Mouse (Mus musculus): ENCODE results near the gene Chil1. TPM values are rescaled to one million over a fixed set of nuclear protein-coding genes. Genes with fewer than 3 reads are reported as not detected.

Gene Chil1
- total RNA-seq, 2 experiments from 2014 or later, result 0.53 to 0.55 TPM

DNA sequence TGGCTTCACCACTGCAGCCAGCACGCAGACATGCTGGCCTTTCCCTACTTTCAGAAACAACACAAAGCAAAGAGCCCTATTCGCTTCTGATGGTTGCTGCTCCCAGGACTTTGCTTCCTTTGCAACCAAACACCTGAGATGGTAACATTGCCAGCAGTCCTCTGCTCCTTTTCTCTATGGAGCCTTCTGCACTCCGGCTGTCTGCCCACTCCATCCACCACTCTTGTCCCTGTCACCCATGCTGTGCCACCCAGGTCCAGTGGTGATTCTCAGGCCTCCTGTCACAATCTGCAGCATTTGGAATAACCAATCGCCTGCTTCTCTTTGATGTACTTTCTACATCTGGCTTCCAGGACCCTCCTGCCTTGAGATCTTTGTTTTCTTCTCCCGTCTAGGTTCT is 43.4 kb downstream of the Chil1 start:
- no peak for DNase-seq
- intact Hi-C loops (cut with DNase I), result no loop called here

DNA sequence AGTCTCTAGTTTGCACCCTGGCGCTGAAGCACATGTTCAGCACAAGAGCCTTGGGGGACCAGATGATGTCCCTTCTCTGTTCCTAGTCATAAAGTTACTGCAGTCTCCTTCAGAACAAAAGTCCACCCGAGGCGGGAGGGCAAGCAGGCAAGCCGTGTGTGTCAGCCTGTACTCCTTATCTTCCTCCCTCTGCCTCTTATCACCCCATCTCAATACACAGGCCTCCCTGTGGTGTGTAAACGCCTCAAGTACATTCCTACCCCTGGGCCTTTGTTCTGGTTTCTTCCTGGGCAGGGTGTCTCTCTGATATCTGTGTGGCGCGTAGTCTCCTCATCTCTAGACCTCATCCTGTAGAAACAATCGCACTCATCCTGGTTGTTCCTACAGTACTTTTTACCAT is 44.8 kb downstream of the Chil1 start:
- intact Hi-C loops (cut with DNase I), result no loop called here
- no peak for DNase-seq

DNA sequence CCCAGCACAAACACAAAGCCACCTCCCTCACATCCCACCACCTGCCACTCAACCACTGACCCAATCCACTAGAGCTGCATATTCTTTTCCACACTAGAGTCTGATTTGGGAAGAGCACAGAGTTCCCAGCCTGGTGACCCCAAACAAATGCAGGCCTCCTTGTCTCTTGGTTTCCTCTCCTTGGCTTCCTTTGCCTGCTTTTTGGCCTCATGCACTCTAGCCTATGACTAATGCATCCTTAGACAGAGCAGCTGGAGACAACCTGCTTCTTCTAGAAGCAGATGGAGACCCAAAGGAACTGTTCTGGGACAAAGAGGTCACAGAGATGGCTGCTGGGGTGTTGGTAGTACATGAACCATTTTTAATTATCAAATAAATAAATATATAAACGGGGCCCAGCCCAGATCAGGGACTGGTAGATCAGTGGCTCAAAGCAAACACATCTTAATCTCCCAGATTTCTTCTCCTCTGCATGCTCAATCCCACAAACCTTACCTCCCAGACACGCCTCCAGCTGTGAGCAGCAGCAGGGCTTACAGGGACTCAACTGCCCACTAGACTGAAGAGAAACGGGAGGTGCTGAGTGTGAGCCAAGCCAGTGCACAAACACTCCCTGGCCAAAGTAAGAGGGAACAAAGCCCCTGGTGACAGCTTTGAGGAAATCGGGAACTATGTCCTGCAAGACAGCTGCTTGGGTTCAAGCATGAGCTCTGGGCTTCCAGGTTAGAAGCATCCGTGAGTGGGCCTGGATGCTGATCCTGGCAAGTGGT is 48.0 kb downstream of the Chil1 start:
- intact Hi-C loops (cut with DNase I), result no loop called here
- DNase-seq, result peak; percentile 54 to 64

DNA sequence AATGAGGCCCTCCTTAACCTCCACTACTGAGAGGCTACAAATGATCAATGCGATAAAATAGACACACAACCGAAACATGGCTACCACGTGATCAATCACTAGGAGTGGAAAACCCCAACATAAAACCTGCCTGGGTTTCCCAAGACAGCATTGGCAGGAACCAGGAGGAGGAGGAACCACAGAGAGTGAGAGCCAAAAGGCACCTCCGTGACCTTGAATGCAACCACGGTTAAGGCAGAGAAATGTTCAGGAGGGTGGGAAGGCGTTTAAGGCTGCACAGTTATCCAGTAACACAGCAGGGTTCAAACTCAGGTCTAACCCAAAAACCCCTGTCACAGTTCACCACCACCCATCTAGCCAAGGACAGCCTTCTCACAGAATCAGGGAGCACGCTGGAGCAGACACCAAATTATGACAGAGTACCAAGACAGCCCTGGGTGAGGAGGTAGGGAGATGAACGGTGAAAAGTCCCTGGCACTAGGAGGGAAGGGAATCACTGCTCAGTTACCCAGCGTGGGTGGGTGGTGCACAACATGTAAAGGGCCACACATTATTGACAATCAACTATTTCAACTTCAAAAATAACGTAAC is 48.8 kb downstream of the Chil1 start:
- peak; percentile 24 to 41 for DNase-seq
- intact Hi-C loops (cut with DNase I), result no loop called here

DNA sequence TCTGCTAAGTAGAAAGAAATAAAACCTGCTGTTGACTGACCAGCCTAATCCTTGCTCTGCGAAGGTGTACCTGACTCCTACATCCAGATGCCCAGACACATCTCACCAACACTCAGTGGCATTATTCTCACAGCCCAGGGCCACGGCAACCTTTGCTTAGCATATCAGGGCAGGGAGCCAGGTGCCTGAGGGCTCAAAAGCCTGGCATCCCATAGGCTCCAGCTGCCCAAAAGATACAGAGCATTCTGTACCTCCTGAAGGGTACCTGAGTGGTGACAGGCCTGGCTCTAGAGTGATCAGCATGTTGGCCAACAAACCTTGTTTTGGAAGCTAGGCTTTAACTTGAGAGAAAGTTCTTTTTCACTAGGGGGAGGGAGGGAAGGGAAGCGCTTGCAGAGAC is 49.3 kb downstream of the Chil1 start:
- intact Hi-C loops (cut with DNase I), result no loop called here

DNA sequence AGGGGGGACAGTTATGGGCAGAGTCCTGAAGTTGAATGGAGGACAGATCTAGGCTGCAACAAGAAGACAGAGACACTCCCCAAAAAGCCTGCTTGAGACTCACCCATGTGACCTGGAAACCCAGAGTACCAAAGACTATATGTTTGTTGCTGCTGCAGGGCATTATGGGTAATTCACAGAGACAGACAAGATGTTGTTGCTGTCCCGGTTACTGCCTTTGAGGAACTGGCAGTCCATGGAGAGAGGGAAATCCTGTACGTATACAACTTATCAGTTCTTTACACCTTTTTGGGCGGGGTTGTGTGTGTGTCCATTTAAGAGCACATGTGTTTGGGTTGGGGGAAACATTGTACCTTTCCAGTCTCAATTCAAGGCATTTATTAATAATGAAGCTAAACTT is 49.7 kb downstream of the Chil1 start:
- intact Hi-C loops (cut with DNase I), result no loop called here

More for the DNA sequence above, 49.3 kb downstream of the Chil1 start:
- peak; percentile 73 to 80 for DNase-seq

DNA sequence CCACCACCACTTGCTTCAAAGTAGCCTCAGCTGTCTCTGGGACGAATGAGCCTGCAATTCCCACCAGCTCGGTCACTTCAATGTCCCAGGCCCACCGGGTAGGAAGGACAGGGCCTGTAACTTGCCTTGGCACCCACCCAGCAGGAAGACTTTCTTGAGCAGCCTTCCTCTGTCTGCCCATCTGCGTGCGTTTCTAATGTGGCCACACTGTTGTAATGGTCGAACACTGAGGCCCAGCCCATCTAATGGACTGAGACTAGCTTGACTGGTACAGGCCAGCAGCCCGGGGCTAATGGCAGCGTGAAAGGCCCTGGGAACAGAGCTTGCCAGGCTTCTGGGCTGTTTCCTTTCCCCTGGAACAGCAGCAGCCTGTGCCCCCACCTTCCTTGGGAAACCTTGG is 50.4 kb downstream of the Chil1 start:
- DNase-seq, result peak; percentile 21 to 38
- intact Hi-C loops (cut with DNase I), result no loop called here

More for the DNA sequence above, 49.7 kb downstream of the Chil1 start:
- no peak for DNase-seq

DNA sequence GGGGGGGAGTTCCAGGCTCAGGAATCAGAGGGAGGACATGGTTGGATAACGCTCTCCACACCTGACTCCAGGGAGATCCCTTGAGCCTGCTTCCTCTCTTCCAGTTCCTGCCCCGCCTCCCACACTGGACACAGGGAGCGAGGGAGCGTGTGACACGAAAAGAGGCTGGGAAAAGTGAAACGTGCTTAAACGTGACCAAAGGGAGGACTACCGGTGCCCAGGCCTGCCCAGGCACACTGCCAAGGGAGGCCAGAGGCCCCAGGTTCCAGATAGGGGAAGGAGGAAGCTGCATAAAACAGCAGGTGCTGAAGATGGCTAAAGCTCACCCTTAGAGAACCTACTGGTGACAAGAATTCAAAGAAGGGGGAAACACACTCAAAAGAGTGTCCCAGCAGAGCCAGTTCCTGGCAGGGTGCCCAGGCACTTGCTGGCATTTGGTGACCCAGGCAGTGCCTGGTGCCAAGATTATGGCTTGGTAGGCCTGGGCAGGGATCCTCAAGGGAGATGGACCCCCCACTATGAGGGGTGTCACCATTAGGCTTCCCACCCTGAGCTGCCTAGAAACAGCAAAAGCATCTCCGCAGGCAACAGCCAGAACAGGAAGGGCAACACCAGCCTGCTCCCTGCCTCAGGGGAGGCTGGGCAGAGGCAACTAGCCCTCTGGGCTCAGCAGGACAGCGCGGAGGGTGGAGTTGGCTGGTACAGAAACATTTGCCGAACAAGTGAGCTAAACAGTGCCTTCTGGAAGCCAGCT is 51.0 kb downstream of the Chil1 start:
- peak; percentile 56 to 62 for DNase-seq
- intact Hi-C loops (cut with DNase I), result no loop called here

DNA sequence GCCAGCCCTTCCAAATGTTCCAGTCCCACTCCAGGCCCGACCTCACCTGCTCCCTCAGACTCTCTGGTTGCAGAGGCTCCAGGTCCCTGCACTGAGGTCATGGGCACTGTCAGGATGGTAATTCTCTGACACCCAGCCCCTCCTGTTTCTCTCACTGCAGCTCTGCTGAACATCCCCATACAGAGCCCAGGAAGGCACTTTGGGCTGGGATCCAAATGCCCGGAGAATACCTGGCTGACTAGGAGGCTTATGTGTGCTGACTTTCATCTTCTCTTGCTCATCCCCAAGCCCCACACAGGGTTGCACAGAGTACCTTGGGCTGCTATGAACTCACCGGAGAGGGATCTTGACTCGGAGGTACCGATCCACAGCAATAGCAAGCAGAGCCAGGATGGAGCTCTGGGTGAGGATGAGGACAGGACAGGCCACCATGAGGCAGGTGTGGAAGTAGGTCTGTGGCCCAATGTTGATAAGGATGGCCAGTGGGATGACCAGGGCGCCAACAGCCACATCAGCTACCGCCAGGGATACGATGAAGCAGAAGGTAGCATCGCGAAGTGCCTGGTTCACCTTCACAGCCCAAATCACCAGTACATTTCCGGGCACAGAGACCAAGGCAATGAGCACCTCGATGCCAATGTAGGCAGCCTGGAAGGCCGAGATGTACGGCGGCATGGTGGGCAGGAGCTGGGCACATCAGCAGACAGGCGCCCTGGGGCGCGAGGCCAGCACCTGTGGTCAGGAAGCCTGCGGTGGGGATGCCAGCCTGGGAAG is 51.9 kb downstream of the Chil1 start:
- DNase-seq, result no peak
- intact Hi-C loops (cut with DNase I), result no loop called here

DNA sequence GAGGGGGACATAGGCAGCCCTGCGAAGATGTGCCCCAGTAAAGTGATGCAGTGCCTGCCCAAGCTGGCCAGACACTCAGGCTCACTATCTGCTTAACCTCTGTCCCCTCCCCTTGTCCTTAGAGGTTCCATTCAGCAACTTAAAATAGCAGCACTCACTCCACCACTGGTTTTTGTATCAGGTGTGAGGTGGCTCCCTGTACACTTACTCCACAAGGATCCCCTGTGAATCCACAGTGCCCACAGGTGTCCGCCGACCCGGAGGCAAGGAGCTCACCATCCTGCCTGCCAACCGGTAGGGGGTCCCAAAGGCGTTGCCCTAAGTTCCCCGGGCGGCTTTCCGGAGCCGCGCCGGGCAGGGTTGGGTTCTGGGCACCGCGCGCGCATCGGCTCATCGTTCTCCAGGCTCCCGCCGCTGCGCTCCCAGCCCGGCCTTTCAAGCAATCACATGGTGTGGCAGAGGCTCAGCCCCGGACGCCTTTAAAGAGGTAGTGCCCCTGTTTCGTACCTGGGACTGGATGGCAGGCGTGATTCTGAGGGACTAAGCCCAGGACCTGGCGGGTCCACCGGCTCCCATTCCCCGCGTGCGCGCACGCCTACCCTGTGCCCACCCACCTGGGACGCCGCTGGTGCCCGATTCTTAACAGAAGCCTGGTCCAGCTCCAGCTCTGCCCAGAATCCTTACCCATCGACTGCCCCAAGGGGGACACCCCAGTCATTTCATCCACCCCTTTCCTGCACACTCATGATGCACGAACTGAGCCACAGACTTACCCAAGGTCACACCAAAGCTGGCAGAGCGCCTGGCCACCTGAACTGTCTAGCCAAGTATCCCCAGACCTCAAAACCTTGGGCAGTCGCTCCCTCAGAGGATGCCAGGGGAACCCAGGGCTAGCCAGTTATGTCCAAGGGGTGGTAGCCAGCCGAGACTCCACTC is 52.7 kb downstream of the Chil1 start:
- DNase-seq, result peak; percentile 79 to 80
- intact Hi-C loops (cut with DNase I), result no loop called here

DNA sequence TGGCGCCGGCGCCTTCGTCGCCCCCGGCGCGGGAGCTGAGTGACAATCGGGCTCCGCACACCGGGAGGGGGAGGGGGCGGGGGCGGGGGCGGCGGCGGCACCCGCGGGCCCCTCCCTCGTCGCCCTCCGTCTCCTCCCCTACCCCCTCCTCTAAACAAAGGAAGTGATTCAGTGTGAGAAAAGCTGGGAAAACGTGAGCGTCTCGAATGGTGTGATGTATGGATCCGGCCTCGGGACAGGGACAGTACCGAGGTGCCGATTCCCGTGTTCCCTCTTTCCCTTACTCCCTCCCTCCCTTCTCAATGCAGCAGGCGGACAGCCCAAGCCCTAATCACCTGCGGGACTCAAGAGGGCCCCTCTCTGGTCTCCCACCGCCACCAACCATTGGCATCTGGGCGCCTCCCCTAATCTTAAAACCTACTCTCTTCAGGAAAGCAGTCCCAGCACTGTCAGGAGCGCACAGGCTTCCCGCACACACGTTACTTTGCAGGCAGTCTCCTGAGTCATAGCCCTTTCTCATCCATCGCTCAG is 53.5 kb downstream of the Chil1 start, which contains the start of gene Adora1:
Gene Adora1 (minus strand): TSS at position 41 of the 531 bp plus-strand sequence.
- intact Hi-C loops (cut with DNase I), result no loop called here
- no peak for DNase-seq

DNA sequence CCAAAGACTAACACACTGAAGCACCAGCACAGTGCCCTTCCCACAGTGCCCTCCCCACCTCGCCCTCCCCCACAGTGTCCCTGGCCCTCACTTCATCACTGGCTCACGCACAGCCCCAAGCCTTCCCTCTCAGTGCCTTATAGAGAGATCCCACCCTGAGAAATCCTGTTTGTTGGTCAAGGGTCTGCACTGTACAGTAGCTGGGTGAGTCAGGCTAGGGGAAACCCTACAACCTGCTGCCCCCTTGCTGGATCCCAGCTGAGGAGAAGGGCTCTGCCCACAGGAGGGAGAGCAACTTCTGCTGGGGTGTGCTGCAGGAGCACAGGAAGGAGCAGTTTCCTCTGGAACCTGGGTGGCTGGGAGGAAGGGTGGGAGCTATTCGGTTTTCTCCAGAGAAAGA is 54.2 kb downstream of the Chil1 start:
- DNase-seq, result no peak
- intact Hi-C loops (cut with DNase I), result no loop called here

DNA sequence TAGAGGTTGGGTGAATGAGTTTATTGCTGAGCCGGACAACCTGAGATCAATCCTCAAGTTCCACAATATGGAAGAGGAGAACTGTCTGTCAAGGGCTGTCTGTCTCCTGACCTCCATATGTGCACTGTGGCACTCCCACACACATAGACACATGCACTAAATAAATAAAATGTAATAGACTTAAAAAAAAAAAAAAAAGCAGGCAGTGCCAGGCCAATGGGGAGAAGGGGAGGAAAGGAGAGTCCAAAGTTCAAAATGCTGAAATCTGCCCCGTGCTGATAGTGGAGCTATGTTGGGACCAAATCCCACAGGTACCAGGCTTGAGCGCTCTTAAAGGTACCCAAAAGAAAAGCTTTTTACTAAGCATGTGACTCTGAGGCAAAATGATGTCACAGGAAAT is 55.5 kb downstream of the Chil1 start:
- no peak for DNase-seq
- intact Hi-C loops (cut with DNase I), result no loop called here

Other genes with a start within 250 kb of the Chil1 start
- 10 to 100 TPM; 18.1 to 25.8 TPM for gene Fmod, start 144.9 kb upstream of the Chil1 start, total RNA-seq (2021)
- 10 to 100 TPM; 30.3 to 32.9 TPM for gene Btg2, start 103.1 kb upstream of the Chil1 start, total RNA-seq (2021)
- gene Chit1, start 70.9 kb upstream of the Chil1 start, total RNA-seq (2021), result not detected
- gene Mybph, start 11.3 kb downstream of the Chil1 start, total RNA-seq (2021), result under 1 TPM in 1 of 2 experiments, not detected in 1; 0.32 TPM
- 10 to 100 TPM; 12.0 to 19.4 TPM for gene Adora1, start 53.3 kb downstream of the Chil1 start, total RNA-seq (2021)
- gene Myog, start 107.8 kb downstream of the Chil1 start, total RNA-seq (2021), result not detected
- 1 to 10 TPM; 3.4 to 3.7 TPM for gene Ppfia4, start 150.8 kb downstream of the Chil1 start, total RNA-seq (2021)
- 10 to 100 TPM; 24.2 to 25.7 TPM for gene Tmem183a, start 179.8 kb downstream of the Chil1 start, total RNA-seq (2021)
- not detected for gene 4933406M09Rik, start 203.8 kb downstream of the Chil1 start, total RNA-seq (2021)
- 10 to 100 TPM; 31.0 to 33.4 TPM for gene Cyb5r1, start 223.4 kb downstream of the Chil1 start, total RNA-seq (2021)
- 100 to 1,000 TPM; 132 to 133 TPM for gene Adipor1, start 233.2 kb downstream of the Chil1 start, total RNA-seq (2021)